Mouse (Mus musculus) natural killer cell, adult 2 months (primary cell): ENCODE measurements around the gene Maff.

ENCODE experiments used
- DNase-seq, 2 experiments: peaks; one replicate each; pipeline ENCODE4 v3.0.0; 2022; ENCODE audit warnings: low spot score in 2 of 2

Maff gene

DNA sequence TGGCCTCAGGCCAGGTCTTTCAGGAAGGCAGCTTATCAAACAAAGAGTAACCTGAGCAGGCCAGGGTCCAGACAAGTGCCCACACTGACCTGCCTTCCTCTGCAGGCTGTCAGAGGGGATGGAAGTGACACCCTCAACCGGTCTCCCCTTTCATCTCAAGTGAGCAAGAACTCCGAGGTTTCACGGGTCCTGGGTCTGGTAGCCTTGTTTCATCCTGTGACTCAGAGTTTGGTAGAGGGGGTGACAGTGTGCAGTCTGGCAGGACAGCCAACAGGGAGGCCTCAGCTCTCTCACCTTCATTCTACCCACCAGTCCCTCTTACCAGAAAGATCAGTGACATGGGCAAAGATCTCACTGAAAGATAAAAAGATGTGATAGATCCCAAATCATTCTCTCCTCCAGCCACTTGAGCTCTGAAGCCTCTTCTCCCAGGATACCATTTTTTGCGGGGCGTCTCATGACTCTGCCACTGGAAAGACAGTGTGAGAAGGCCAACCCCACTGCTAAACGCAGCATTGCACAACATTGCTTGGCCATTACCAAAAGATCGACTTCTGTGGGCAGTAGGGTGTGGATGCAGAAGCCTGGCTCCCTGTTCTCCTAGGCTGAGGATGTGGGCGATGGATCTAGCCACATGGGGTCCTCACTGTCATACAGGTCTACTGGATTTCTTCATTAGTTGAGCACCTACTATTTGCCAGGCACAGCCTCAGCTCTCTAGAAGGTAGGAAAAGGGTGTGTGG is at the start of gene Maff:
Gene Maff (plus strand): TSS at position 571 of the 743 bp plus-strand sequence.
- peak; percentile 72 to 84 for DNase-seq

DNA sequence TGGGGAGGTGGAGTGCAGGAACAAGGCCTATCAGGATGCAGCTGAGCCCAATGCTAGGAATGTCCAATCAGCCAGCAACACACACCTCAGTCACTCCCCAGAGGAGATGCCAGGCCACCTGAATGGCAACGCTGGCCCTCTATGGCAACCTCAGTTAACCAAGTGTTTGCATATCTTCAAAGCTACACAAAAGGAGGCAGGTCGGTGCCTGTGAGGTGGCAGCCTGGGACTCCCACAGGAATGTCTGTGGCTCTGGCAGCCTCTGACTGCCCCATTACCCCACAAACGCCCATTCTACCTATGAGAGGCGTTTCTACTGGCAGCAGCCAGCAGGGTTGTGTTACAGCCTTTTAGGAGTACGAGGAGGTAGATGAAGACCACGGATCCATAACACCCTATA is 47.9 kb upstream of the Maff start:
- no peak for DNase-seq

DNA sequence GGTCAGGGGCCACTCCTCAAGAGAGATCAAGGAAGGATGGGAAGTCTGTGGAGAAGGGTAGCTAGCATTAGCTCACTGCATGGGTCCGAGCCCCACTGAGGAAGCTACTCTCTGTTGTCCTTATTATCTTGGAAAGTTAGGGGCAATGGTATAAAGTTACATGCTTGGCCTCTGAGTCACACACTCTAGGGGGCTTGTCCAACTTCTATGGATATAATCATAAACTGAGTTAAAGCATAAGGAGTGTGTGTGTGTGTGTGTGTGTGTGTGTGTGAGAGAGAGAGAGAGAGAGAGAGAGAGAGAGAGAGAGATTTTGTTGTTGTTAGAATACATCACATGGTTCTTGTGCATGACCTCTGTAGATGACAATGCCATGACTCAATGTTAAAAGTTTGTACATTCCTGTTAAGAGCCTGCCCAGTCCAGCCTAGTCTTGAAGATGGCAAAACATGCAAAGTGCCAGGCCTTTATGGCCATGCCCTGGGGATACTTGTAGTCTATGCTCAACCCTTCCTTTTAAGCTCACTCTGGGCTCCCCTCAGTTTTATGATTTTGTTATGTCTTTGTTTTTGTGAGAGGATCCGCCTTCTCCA is 46.8 kb upstream of the Maff start:
- no peak for DNase-seq

DNA sequence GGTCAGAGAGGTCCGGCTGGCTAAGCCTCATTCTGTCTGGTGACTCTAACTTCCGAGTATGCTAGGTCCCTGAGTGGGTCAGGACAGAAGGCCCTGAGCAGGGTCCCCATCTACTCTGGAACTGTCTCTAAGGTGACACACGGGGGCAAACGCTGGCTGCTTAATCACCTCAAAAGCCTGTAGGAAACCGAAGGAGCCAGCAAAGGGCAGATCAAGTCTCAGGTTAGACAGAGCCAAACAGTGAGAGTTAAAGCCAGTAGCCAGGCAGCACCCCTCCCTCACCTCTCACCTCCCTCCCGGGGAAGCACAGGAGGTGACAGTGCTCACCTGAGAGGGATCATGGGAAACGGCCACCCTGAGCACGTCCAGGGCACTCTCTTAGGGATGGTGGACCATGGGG is 42.7 kb upstream of the Maff start:
- no peak for DNase-seq

DNA sequence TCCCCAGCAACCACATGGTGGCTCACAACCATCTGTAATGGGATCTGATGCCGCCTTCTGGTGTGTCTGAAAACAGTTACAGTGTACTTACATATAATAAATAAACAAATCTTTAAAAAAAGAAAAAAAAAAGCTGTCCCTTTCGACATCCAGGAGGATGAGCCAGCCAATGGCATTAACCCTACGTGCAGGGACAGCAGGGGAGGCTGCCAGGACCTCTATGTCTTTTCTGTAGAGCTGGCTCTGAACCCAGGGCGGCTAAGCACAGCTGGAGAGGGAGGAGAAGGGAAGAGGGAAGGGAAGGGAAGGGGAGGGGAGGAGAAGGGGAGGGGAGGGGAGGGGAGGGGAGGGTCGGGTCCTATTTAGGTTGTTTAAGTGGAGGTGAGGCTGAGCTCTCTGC is 41.6 kb upstream of the Maff start:
- no peak for DNase-seq

DNA sequence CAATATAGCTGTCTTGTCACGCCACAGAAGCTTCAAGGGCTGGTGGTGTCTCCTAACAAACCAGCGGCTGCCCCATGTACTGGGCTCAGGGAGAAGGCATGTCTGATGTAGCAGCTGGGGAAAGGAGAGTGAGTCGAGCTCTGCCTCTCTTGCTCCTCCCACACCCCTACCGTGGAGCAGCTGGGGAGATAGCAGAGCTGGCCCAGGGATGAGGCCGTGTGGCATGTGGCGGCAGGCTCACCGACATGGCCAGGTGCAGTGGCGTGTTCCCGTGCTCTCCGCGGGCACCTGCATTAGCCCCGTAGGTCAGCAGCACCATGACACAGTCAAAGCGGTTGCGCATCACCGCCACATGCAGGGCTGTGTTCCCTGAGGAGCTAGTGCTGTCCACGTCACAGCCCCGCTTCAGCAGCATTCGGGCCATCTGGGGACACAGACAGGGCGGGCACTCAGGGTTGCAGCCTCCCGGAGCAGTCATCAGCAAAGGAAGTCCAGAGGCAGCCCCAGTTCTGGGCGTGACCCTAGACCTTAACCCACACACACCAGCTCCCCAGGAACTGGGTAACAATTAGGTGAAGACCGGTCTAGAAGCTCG is 40.3 kb upstream of the Maff start:
- no peak for DNase-seq

DNA sequence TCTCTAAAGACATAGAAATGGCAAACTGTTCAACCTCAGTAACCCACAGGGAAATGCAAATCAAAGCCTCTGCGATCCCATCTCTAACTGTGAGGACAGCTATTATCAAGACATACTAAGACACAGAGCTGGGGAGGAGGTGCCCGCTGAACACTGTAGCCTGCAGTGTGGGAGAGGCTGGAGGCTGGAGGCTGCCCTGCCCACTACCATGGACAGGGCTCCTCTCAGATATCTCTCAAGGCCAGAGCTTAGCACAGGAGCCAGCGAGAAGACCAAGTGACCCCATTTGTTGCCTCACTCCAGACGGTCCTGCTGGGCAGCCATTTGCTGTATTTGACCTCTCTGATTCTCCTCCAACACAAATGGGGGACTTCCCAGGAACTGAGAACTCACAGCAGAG is 38.6 kb upstream of the Maff start:
- no peak for DNase-seq

DNA sequence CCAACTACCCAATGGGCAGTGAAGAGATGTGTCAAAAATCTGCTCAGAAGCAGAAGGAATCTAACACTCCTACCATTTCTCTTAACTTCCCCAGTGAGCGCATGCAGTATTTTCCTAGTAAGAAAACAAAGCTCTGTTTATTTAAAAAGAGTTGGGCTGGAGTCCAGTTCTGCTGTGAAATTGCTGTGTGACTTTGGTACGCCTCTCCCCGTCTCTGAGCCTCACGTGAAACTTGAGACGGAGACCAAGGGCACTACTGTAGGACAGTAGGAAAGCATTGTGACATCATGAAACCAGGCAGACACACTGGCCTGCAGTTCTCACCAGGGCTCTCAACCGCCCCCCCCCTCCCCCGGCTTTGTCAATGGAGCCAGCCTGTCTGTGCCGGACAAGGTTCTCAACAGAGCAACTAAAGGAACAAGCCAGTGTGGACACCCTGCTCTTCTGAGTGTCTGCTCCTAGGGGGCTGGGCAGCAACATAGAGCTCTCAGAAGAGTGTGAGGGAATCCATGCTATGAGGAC is 32.5 kb upstream of the Maff start:
- no peak for DNase-seq

DNA sequence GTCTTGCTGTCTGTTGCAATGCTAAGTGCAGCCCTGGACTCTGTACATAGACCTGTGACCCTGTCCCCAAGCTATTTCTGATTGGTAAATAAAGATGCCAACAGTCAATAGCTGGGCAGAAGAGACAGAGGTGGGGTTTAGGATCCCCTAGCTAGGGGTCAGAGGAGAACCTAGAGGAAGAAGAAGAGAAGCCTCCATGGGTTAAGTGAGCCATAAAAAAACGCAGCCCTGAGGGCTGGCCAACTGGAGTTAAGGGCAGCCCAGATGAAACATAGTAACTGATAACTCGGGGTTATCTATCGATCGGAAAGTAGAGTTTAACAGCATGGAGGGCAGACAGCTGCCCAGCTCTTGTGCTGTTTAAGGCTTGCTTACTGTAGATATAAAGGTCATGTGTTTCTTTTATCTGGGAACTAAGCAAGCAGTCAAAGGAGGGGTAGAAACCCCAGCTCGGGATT is 24.7 kb upstream of the Maff start:
- DNase-seq, result no peak

DNA sequence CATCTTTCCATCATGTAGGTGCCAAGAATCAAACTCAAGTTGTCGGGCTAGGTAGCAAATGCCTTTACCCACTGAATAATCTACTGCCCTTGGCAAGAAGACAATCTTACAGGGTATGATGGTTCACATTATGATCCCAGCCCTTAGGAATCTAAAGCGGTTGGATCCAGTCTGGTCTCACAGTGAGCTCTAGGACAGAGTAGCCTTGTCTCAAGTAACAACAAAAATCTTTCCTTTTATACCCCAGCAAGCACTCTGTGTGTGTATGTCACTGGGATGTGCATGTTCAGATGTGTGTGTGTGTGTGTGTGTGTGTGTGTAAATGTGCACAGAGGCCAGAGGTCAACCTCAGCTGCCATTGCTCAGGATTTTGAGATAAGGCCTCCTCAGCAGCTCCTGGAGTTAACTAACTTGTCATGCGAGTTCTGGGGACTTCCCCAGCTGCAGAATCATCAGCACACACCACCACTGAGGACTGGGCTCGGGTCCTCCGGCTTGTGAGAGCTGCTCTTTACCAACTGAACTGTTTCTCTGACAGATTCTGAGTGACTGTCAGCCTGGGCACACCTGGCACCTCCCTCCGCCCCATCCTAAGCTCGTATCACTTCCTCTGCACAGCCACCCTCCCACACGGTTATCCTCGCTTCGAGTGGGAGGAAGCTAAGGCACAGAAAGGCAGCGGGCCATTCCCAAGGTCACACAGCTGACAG is 24.0 kb upstream of the Maff start:
- DNase-seq, result no peak

DNA sequence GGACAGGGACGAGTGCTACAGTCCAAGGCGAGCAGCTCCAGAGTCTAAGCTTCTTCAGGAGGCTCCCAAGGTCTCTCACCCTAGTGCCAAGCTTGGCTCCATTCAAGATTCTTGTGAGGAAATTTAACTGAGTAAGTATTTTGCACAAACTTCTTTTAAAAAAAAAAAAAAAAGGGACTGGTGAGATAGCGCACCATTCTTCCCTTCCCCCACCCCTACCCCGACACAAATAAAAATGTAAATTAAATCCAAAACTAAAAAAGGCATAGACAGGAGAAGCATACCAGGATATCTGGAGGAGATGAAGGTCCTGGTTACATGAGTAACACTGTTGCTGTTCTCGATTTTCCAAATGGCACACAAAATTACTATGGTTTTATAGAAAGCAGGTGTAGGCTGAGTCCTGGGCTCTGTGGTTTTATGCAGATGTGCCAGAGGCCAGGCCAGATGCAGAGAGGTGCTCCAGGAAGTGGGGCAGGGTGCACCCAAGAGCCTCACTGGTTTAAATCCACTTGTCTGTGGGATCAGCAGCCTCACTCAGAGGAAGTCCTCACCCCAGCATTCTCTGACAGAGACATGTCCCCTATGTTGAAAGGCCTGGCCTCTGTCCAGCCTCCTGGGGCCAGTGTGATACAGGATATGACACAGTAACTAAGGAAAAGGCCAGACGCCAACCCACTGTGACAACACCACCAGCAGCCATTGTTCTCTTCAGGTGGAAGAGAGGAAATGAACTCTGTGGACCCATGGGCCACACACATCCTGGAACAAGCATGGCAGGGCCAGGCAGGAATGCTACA is 23.2 kb upstream of the Maff start:
- DNase-seq, result peak; percentile 39 to 46

DNA sequence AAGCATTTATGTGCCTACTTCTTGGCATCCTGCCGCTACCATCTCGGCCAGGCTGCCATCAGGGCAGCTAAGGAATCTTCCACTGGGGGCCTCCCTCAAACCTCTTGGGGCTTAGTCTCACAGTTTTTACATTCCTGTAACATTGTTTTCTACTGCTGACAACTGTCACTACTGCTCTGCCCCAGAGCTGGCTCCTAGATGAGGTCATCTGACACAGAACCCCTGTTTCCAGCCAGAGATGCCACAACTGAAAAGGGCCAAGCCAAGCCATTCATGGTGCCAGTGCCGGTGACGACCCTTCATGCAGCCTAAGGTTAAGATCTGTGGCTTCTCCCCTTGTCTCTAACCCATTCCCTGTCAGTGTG is 22.6 kb upstream of the Maff start:
- DNase-seq, result no peak

DNA sequence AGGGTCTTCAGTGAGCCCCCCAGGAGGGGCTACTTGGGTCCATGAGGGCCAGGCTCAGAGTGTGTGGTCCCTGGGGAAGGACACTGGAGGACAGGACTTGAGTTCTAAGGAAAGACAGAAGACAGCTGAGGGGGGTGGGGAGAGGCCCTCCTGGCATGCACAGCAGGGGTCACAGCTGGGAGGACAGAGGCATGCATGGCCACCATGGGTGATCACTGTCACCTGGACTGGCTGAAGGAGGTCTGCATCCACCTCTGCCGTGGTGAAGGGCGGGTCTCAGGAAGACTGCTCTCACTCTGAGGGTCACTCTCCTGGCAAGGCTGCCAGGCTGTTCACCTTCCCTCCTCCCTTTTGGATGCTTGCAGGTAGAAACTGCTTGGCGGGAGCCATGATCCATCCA is 22.0 kb upstream of the Maff start:
- no peak for DNase-seq

DNA sequence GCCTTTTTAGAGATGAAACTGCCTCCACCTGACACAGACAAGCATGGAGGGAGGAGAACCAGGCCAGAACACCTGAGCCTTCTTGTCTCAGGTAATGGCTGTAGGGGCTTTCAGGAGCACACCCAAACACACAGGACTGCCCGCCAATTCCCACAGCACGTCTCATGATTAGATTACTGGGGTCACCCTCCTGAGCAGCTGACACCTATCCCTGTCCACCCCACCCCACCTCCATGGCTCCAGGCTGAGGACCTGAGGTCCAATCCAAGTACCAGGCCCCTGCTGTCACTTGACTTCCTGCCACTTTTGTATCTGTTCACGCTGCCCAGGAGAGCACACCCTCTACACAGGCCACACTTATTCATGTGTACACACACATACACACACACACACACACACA is 20.7 kb upstream of the Maff start:
- no peak for DNase-seq

DNA sequence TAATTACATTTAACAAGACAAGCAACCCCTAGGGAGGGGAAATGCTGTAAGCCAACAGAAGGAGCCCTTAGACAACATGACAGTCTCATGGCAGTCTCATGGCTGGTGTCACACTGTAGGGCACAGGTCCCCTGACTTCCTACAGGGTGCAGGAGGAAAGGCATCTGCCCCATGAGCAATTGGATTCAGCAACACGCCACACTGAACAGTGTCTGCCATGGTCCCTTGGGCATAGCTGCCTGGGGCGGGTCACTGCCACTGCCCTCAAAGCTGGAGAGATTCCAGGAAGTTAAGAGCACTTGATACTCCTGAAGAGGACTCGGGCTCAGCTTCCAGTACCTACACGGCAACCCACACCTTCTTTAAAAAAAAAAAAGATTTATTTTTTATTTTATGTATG is 20.2 kb upstream of the Maff start:
- DNase-seq, result no peak

DNA sequence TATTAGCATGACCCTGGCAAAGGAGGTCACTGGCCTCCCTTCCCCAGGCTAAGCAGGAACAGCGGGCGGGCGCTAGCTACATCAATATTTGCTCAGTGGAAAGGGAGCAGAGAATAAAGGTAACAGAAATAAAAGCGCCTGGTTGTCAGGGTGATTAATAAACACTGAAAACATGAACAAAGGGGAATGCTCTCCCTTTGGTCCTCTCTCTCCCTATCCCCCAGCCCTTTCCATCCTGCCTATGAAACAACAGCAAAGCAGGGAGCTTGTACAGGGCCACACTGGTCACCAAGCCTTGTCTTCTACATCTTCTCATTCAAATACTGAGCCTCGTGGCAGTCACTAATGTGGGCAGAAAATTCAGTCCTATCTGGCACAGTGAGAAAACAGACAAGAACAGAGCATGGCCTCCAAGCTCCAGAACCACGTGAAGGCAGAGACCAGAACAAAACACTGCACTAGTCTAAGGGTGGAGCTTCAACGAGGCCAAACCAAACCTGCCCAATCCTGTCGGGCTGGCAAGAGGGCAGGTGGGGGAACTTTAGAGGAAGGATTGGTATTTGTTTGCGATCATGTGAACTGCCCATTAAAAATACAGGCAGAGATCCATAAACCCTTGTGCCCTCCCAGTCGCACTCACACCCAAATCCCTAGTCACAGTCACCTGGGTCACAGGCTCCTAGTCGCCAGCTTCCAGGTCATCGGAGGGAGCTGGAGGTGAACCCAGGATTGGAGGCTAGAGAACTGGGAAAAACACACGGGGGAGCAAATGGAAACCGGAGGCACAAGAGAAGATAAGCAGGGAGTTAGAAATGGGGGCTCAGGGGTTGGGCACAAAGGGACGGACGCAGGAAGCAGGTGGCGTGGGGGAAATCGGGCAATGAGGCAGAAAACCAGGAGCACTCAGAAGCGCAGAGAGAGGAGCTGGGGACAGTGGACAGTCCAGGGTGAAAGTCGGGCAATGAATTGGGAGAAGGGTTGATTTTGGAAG is 19.2 kb upstream of the Maff start:
- DNase-seq, result peak; percentile 43 to 61

DNA sequence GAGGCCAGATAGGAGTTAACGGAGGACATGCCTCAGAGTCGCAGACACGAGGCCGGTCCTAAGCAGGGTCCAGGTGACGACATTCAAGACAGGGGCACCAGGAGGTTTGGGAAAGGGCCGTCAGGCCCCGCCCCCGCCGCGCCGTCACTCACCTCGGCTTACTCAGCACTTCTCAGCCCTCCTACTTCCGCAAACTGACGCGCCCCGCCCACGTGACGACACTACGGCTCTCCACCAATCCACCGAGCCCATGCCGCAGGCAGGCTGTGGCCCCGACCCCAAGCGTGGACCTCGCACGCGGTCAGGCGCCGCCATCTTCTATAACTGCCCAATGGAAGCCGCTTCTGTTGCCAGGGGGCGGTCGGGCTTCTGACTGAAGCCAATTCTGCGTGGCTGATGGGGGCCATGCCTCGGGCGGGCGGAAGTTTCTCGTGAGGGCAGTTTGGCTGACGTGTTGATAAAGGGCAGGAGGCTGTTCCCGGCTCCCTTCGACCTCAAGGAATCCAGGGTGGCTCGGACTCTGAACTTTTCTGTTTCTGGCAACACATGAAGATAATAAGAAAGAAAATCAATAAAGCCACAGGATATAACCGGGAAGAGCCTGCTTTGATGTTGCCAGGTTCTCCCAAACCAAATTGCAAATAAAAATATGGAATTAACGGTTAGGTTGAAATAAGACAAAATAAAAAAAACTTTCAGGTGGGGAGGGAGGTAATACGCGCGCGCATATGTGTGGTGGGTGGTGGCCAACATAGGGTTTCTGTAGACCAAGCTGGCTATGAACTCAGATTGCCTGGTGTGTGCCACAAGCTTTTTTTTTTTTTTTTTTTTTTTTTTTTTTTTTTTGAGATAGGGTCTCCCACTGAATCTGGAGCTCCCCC is 18.1 kb upstream of the Maff start, which contains the start of gene Pla2g6:
Gene Pla2g6 (minus strand): TSS at position 333 of the 881 bp plus-strand sequence.
- peak; percentile 99 for DNase-seq

DNA sequence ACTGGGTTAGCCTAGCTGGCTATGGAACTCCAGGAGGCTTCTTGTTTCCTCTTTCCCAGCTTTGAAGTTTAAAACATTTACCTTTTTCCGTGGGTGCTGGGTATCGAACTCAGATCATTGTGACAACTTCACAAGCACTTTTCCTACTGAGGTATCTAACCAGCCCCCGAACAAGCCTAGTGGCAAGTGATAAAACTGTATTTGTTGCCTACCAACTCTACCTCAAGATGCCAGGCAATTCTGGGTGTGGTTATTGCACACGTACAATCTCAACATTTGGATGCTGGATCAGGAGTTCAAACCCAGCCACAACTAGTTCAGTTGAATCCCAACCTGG is 17.5 kb upstream of the Maff start:
- DNase-seq, result no peak

DNA sequence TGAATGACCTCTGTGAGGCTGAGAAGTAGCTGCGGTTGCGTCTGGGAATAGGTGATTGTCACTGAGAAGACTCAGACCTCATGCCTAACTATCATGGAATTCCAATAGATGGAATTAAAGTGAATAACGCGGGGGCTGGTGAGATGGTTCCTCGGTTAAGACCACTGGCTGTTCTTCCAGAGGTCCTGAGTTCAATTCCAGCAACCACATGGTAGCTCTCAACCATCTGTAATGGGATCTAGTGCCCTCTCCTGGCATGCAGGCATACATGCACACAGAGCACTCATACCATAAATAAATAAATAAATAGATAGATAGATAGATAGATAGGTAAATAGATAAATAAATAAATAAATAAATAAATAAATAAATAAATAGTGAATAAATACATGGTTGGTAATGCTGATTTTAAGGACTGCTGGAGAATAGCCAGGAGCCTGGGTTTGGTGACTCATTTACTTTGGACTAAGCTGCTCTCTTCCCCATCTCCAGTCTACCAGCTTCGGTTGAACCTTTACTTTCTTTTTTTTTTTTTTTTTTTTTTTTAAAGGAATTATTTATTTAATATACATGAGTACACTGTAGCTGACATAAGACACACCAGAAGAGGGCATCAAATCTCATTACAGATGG is 17.0 kb upstream of the Maff start:
- no peak for DNase-seq
